Mouse (Mus musculus) right cerebral cortex, postnatal 10 days (tissue): ENCODE data around the gene Ubl3.

Experiments
- DNase-seq, 2 experiments: peaks; one replicate each; pipeline ENCODE4 v3.0.0; 2021; ENCODE audit warnings: low spot score in 2 of 2

Ubl3 gene

GRCm38 (mm10) chr5:148552187-148553071 is at the start of gene Ubl3:
Gene Ubl3, minus strand, starts transcription at chr5:148552789.
- DNase-seq = peak; percentile 95 to 96

DNA sequence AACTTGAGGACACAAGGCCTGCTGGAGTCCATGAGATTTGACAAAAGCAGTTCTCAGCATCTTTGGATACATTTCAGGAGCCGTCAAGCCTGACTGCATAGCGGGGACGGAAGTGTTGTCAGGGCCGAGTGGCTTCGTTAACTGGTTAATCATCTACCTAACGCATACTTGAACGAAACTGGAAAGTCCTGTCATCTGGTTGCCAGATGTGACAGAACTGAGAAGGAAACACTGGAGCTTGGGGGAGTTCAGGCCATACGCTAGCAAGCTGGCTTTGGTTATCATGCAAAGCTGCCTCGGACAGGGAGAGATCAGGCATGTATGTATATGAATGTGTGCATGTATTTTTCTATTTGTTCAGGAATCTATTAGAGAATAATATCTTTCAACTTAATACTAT is 45.8 kb upstream of the Ubl3 start:
- no peak for DNase-seq

- no peak for DNase-seq
Measured at GRCm38 (mm10) chr5:148596086-148596753, 43.6 kb upstream of the Ubl3 start.

GRCm38 (mm10) chr5:148595459-148595751 is 42.8 kb upstream of the Ubl3 start:
- DNase-seq = no peak

DNA sequence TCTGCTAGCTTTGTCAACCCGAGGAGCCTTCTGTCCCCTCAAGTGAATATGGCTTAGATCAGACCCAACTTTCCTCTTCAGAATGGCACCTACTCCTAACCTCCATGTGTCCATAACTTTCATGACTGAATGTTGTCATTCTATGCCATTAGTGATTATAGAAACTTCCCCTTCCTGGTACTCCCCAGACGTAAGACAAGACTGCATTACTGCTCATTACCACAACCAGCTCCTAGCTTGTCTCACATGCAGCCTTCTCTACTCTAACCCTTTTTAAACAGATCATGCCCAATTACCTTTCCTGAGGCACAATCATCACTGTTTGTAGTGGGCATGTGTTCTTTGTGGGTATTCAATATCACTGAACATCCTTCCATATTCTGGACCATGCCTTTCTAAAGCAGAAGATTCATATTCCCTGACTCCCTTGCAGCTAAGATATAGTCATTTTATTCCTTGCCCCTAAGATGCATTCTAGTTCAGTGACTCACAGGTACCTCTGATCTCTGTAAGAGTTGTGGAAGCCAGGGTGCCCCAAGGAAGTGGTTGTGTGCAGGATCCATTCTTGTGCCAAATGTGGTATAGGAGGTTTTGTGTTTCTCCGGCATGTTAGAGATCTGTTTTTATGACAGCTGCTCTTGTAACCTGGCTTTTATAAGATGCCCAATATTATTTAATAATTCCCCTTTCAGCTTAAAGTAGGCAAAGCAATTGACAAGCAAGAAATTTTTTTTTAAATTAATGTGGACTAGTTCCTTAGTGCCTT is 42.3 kb upstream of the Ubl3 start:
- no peak for DNase-seq

DNA sequence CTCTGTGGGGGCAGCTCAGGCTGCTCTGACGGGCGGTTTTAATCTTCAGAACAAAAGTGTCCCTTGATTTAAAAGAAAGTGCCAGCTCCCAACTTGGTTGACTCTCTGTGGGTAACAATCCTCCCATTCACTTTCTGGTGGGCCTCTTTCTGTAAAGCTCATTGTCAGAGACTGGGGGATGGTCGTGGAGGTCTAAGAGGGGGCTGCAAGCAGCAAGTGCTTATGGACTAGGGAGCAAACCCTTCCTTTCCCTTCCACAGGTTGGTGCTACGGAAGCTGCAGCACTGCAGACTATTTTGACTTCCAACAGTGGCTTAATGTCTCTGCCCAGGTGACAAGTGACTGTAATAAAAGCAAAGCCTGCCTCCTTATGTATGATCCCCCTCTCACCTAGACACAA is 41.0 kb upstream of the Ubl3 start:
- no peak for DNase-seq

- no peak for DNase-seq
Measured at GRCm38 (mm10) chr5:148591448-148591862, 38.9 kb upstream of the Ubl3 start.

DNA sequence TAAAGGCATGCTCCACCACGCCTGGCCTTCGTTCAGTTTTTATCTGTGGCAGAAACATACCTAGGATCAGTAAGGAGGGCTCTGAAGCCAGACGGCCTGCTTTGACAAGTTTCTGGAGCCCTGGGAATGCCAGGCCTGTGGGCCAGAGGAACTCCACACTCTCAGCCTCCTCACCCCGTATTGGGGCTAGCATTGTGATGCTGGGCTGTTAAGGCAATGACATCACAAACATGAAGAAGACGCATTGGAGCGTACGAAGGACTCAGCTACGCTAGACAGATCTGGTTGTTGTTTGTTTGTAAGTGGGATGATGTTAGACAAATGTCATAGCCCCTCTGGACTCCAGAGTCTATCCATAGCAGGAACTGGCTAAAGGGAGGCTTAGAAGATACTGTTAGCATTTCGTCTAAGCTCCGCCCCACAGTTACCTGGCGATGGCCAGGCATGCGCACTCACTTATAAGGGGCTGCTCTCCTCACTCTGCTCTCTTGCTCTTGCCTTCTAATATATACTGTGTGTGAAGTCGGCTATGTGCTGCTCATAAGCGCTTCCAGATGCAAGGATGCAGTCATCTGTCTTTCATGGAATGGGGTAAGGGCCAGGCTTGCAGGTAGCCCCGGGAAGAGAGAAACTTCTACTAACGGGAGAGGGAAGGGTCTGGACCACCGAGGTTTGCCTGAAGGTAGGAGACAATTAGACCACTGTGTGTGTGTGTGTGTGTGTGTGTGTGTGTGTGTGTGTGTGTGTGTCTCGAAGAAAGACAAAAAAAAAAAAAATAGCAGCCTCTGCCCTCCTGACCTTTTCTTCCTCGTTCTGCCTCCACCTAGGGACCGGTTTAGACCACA is 38.2 kb upstream of the Ubl3 start:
- no peak for DNase-seq

GRCm38 (mm10) chr5:148588987-148589386 is 36.4 kb upstream of the Ubl3 start:
- no peak for DNase-seq

DNA sequence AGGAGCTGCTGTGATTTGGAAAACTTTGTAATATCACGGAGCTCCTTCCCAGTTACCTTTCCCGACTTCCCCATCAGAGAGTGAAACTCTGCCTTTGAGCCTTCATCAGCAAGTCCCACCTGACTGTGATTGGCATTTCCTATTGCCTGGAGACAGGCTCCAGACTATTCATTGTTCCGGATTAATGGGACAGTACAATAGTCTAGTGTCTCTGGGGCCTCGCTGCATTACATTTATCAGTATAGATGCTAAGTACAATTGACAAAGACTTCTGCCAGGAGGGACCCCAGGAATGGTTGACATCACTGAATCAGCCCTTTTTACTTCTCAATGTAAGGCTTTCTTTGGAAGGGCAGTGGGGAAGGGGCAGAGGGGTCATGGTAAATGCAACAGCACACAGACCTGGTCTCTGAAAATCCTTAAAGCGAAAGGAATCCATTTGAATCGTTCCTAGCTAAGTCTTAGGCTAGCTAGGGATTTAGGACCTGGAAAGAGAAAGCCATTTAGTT is 35.6 kb upstream of the Ubl3 start:
- DNase-seq = no peak

- no peak for DNase-seq
Measured at GRCm38 (mm10) chr5:148580388-148580985, 27.9 kb upstream of the Ubl3 start.

- DNase-seq = no peak
Measured at GRCm38 (mm10) chr5:148579156-148579555, 26.6 kb upstream of the Ubl3 start.

- DNase-seq = no peak
Measured at GRCm38 (mm10) chr5:148578353-148578752, 25.8 kb upstream of the Ubl3 start.

- DNase-seq = no peak
Measured at GRCm38 (mm10) chr5:148577278-148577677, 24.7 kb upstream of the Ubl3 start.

DNA sequence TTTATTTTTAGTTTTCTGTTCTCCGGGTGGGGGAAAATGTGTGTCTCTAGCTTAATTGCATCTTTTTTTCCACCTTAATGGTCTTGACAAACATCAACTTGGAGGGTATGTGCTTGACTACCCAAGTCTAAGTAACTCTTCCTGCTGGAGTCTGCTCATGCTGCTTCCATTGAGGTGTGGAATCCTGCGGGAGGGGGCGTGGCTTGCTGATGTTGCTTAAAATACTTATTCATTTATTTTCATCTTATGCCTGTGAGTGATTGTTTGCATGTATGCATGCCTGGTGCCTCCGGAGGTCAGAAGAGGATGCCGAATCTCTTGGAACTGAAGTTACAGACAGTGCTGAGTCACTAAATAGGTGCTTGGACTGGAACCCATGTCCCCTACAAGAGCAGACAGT is 22.6 kb upstream of the Ubl3 start:
- DNase-seq = no peak

- no peak for DNase-seq
Measured at GRCm38 (mm10) chr5:148572676-148573075, 20.1 kb upstream of the Ubl3 start.

DNA sequence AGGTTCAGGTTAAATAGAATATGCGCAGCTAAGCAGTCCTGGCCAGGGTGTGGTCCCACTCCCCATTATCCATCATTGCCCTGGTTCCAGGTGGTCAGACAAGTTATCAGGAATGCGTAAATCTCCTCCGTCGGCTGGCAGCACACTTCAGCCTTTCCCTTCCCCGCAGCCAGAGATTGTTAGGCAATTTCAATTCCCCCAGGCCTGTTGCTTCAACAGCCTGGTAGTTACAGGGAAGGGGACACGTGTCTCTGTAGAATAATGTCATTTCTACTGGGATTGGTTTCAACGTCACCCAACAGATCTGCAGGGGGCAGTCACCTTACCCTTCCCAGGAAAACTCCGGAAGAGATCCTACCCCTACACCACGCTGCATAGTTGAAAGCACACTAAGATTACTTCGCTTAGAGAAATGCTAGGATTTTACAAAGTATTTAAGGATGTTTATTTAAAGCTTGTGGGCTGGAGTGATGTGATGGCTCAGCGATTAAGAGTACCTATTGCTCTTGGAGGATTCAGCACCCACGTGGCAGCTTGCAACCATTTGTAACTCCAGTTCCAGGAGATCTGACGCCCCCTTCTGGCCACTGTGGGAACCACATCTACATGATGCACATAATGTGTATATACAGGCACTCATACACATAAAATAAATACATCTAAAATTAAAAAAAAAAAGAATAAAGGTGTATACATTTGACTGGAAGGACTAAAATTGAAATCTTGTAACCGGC is 18.1 kb upstream of the Ubl3 start:
- no peak for DNase-seq

- DNase-seq = no peak
Measured at GRCm38 (mm10) chr5:148569444-148569843, 16.9 kb upstream of the Ubl3 start.

DNA sequence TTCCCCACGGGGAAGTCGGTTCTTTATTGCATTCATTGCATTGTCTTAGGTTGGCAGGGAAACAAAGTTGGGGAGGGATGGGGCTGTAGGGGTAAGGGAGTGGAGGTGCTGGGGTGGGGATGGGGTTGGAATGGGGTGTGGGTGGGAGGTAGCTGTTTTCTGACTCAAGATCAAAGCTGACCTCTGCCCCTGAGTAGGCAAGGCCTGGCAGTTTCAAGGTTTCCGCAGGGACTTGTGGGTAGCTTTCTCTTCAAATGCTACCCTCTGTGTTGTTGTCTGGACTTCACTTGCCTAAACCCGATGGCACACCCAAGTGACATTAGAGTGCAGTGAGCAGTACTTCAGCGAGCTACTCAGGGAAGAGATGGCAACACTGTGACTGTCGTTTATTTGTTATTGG is 13.0 kb upstream of the Ubl3 start:
- no peak for DNase-seq

DNA sequence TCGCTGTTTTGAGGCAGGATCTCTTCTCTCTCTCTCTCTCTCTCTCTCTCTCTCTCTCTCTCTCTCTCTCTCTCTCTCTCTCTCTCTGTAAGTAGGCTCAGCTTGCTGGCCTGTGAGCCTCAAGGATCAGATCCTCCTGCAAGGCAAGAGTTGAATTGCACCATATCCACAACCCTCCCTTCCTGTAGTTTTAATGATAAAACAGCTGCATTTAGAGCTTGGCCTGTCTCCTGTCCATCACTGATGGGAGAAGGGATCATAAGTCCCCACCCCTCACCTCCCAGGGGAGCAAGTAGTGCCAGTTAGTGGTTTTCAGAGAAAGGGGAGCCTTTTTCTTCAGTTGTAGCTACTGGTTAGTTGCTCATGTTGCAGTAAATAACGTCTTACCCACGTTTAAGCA is 11.5 kb upstream of the Ubl3 start:
- no peak for DNase-seq
